Mouse (Mus musculus) spleen, adult 2 months (tissue): ENCODE data around the gene Agrp. TPM values are rescaled to one million over a fixed set of nuclear protein-coding genes. Genes with fewer than 3 reads are reported as not detected.

ENCODE experiments used
- DNase-seq, 2 experiments: peaks; one replicate each; pipeline versions ENCODE4 v3.0.0 to v3.0.0-alpha.2; 2012 to 2021; ENCODE audit warnings: low spot score in 2 of 2, low read depth in 1 of 2
- H3K27ac ChIP-seq: fragments of 200-500 bp; 2 replicates; pipeline ENCODE4 v1.5.1; 2012; ENCODE audit warnings: low read length, inconsistent platforms; ENCODE audit not compliant: insufficient read depth
- H3K27me3 ChIP-seq: fragments of 200-500 bp; 2 replicates; pipeline ENCODE4 v1.6.1; 2012; ENCODE audit warnings: mild to moderate bottlenecking, moderate library complexity, low read length, inconsistent platforms; ENCODE audit not compliant: control insufficient read depth, insufficient read depth
- H3K36me3 ChIP-seq: fragments of 200-500 bp; 2 replicates; pipeline ENCODE4 v1.6.1; 2012; ENCODE audit warnings: mild to moderate bottlenecking, low read length, inconsistent platforms; ENCODE audit not compliant: control insufficient read depth, insufficient read depth
- H3K4me1 ChIP-seq: fragments of 200-500 bp; 2 replicates; pipeline ENCODE4 v1.6.1; 2011; ENCODE audit warnings: inconsistent platforms; ENCODE audit not compliant: control insufficient read depth, insufficient read depth, insufficient read length
- H3K4me3 ChIP-seq: fragments of 200-500 bp; 2 replicates; pipeline ENCODE4 v1.5.1; 2011; ENCODE audit warnings: mild to moderate bottlenecking, inconsistent platforms; ENCODE audit not compliant: insufficient read depth, insufficient read length; ENCODE audit errors: extremely low read depth
- CTCF ChIP-seq: fragments of 200-500 bp; IDR thresholded peaks from 2 replicates; pipeline ENCODE4 v1.5.1; 2011; ENCODE audit warnings: mild to moderate bottlenecking, inconsistent platforms; ENCODE audit not compliant: insufficient read depth, insufficient read length, insufficient replicate concordance; ENCODE audit errors: extremely low read depth
- POLR2A ChIP-seq: fragments of 200-500 bp; IDR thresholded peaks from 2 replicates; pipeline ENCODE4 v1.6.1; 2011; ENCODE audit warnings: low read depth, low read length, inconsistent platforms
- WGBS: fragments of 180-500 bp; shearing (Covaris S2); methylation state at CpG from one replicate; pipeline ENCODE4 v1.1.7; 2018; 5-methylcytosine and 5-hydroxymethylcytosine counted together
- polyA plus RNA-seq: library from polyadenylated mRNA; depleted of rRNA; stranded (reverse); fragments of >200 nt; gene quantifications from 2 replicates; pipeline ENCODE4 v1.2.3, GENCODE M21; 2012

Gene Agrp
- polyA plus RNA-seq, 1 experiment = 0.14 TPM

GRCm38 (mm10) chr8:105635481-105635880 lies 1.7 kb downstream of the Agrp start:
- no peak for TF ChIP-seq CTCF
- TF ChIP-seq POLR2A = no peak
- H3K27me3 ChIP-seq = no peaks in the 10 kb centered on the region
- 2% methylated on average over 11 of the region's 11 CpGs for WGBS
- H3K4me3 ChIP-seq = peak overlapping the region; percentile 91
- DNase-seq = no peak
- no peaks in the 10 kb centered on the region; the same call in 1 of the 2 replicates for H3K36me3 ChIP-seq
- peaks cover 6% of the 10 kb centered on the region for H3K4me1 ChIP-seq
- peak overlapping the region; percentile 99 for H3K27ac ChIP-seq

GRCm38 (mm10) chr8:105634771-105635458 lies 2.3 kb downstream of the Agrp start:
- WGBS = 22% methylated on average over 2 of the region's 2 CpGs
- Histone ChIP-seq H3K27ac (peak overlapping the region; percentile 99; the same call in 1 of the 2 replicates), H3K27me3 (no peaks in the 10 kb centered on the region), H3K4me3 (no peak overlapping the region), H3K4me1 (peaks cover 6% of the 10 kb centered on the region), H3K36me3 (no peaks in the 10 kb centered on the region; the same call in 1 of the 2 replicates)
- TF ChIP-seq POLR2A (no peak), CTCF (no peak)
- DNase-seq = no peak

GRCm38 (mm10) chr8:105629337-105629736 lies 7.9 kb downstream of the Agrp start:
- no peaks in the 10 kb centered on the region for H3K36me3 ChIP-seq
- H3K27me3 ChIP-seq = no peaks in the 10 kb centered on the region
- peaks cover 16% of the 10 kb centered on the region for H3K4me1 ChIP-seq
- DNase-seq = no peak
- no peak overlapping the region for H3K4me3 ChIP-seq
- no peak overlapping the region for H3K27ac ChIP-seq
- TF ChIP-seq CTCF = no peak
- TF ChIP-seq POLR2A = no peak
- WGBS = 52% methylated on average over 4 of the region's 4 CpGs

- H3K4me3 ChIP-seq = no peak overlapping the region
- peak overlapping the region; percentile 99; the same call in 1 of the 2 replicates for H3K27ac ChIP-seq
- WGBS = 56% methylated on average over 1 of the region's 1 CpGs
- peaks cover 2% of the 10 kb centered on the region for H3K36me3 ChIP-seq
- H3K4me1 ChIP-seq = peaks cover 24% of the 10 kb centered on the region
- no peaks in the 10 kb centered on the region for H3K27me3 ChIP-seq
- TF ChIP-seq CTCF (no peak), POLR2A (no peak)
- DNase-seq = no peak
Measured at GRCm38 (mm10) chr8:105626086-105626485, 11.1 kb downstream of the Agrp start.

- H3K4me3 ChIP-seq = no peak overlapping the region
- TF ChIP-seq POLR2A (no peak), CTCF (no peak)
- H3K27me3 ChIP-seq = no peaks in the 10 kb centered on the region
- peak overlapping the region; percentile 99 for H3K27ac ChIP-seq
- peaks cover 24% of the 10 kb centered on the region for H3K4me1 ChIP-seq
- DNase-seq = no peak
- WGBS = 92% methylated on average over 1 of the region's 1 CpGs
- H3K36me3 ChIP-seq = peaks cover 11% of the 10 kb centered on the region
Measured at GRCm38 (mm10) chr8:105624831-105625230, 12.4 kb downstream of the Agrp start.

- peak in 1 of 2 experiments; percentile 34 for DNase-seq
- Histone ChIP-seq H3K4me1 (peaks cover 24% of the 10 kb centered on the region), H3K27me3 (no peaks in the 10 kb centered on the region), H3K36me3 (peaks cover 13% of the 10 kb centered on the region), H3K4me3 (no peak overlapping the region), H3K27ac (peak overlapping the region; percentile 99)
- 17% methylated on average over 3 of the region's 3 CpGs for WGBS
- no peak for TF ChIP-seq CTCF
- no peak for TF ChIP-seq POLR2A
Measured at GRCm38 (mm10) chr8:105624401-105624800, 12.8 kb downstream of the Agrp start.

GRCm38 (mm10) chr8:105623679-105624245 lies 13.4 kb downstream of the Agrp start:
- DNase-seq = no peak
- Histone ChIP-seq H3K36me3 (peaks cover 13% of the 10 kb centered on the region), H3K4me3 (peak overlapping the region; percentile 45), H3K27me3 (no peaks in the 10 kb centered on the region), H3K4me1 (peaks cover 24% of the 10 kb centered on the region), H3K27ac (peak overlapping the region; percentile 99)
- no peak for TF ChIP-seq POLR2A
- no peak for TF ChIP-seq CTCF
- 27% methylated on average over 7 of the region's 7 CpGs for WGBS
